Mouse (Mus musculus) limb, embryonic 10.5 days (tissue): ENCODE measurements around the gene Fam161b. TPM values are rescaled to one million over a fixed set of nuclear protein-coding genes. Genes with fewer than 3 reads are reported as not detected.

Experiments used
- DNase-seq: peaks from one replicate; pipeline ENCODE4 v3.0.0-alpha.2; 2017; ENCODE audit warnings: low spot score
- H3K27ac ChIP-seq: fragments of 300-500 bp; sonication (generic); 2 replicates; pipeline ENCODE4 v1.5.1; 2016; ENCODE audit warnings: mild to moderate bottlenecking
- H3K27me3 ChIP-seq: fragments of 300-500 bp; sonication (generic); 2 replicates; pipeline ENCODE4 v1.6.1; 2016; ENCODE audit warnings: low read depth, mild to moderate bottlenecking; ENCODE audit not compliant: poor library complexity, severe bottlenecking
- H3K36me3 ChIP-seq: fragments of 300-500 bp; sonication (generic); 2 replicates; pipeline ENCODE4 v1.6.1; 2016; ENCODE audit warnings: mild to moderate bottlenecking, moderate library complexity
- H3K4me1 ChIP-seq: fragments of 300-500 bp; sonication (generic); 2 replicates; pipeline ENCODE4 v1.6.1; 2016
- H3K4me3 ChIP-seq: fragments of 300-500 bp; sonication (generic); 2 replicates; pipeline ENCODE4 v1.5.1; 2016; ENCODE audit warnings: mild to moderate bottlenecking, moderate library complexity
- H3K9me3 ChIP-seq: fragments of 300-500 bp; sonication (generic); replicated peaks from 2 replicates; pipeline ENCODE4 v1.6.1; 2016; ENCODE audit warnings: mild to moderate bottlenecking
- WGBS: fragments of 180-500 bp; shearing (Covaris S2); methylation state at CpG from one replicate; pipeline ENCODE4 v1.1.7; 2016; 5-methylcytosine and 5-hydroxymethylcytosine counted together
- polyA plus RNA-seq: library from polyadenylated mRNA; unstranded; fragments of >200 nt; fragmentation: Nextera tagmentation; extraction: Ambion mirVana; gene quantifications from 2 replicates; pipeline ENCODE4 v1.2.1, GENCODE M21; 2016

The Fam161b gene
- polyA plus RNA-seq, 1 experiment from 2014 or later: 3.7 TPM

- H3K27me3 ChIP-seq: no peaks in the 10 kb centered on the region
- WGBS: 91% methylated on average over 14 of the region's 14 CpGs
- DNase-seq: no peak
- no peak overlapping the region for H3K4me3 ChIP-seq
- no peaks in the 10 kb centered on the region for H3K9me3 ChIP-seq
- no peaks in the 10 kb centered on the region for H3K36me3 ChIP-seq
- peaks cover 2% of the 10 kb centered on the region; the same call in 1 of the 2 replicates for H3K4me1 ChIP-seq
- H3K27ac ChIP-seq: no peak overlapping the region
Measured at GRCm38 (mm10) chr12:84396947-84397679, 35.5 kb upstream of the Fam161b start.

DNA sequence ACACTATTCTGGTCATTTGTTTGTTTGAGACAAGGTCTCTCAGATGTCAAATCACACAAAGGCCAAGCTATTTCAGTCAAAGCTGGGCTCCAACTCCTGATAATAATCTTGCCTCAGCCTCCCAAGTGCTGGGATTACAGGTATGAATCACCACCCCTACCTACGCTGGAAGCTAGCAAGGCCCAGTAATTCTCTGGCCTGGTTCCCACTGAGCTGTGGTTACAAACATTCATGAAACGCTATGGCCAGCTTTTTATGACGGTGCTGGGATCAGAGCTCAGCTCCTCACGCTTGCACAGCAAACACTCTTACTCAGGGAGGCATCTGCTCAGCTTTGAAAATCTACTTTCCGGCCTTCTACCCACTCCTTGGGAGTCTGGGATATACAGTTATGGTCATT, 32.2 kb upstream of the Fam161b start:
- H3K4me1 ChIP-seq: no peaks in the 10 kb centered on the region
- no peak overlapping the region for H3K4me3 ChIP-seq
- H3K27me3 ChIP-seq: no peaks in the 10 kb centered on the region
- WGBS: 89% methylated on average over 5 of the region's 5 CpGs
- H3K36me3 ChIP-seq: no peaks in the 10 kb centered on the region
- H3K27ac ChIP-seq: no peak overlapping the region
- no peaks in the 10 kb centered on the region for H3K9me3 ChIP-seq
- no peak for DNase-seq

DNA sequence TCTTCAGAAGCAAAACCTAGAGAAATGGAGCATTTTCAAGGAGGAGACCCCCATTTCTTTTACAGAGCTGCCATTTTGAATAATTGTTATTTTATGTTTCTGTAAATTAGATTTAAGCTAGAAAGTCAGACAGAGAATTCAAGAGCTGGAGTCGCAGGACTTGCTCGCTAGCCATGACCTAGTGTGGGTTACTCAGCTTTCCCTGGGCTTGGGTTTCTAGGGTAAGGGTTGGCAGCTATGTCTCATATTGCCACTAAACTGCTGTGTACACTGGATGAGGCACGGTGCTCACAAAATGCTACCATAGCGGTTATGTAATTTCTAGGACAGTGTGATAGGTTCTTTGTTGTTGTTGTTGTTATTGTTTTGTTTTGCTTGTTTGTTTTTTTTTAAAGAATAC, 31.0 kb upstream of the Fam161b start:
- Histone ChIP-seq H3K9me3 (no peaks in the 10 kb centered on the region), H3K36me3 (no peaks in the 10 kb centered on the region), H3K4me3 (no peak overlapping the region), H3K4me1 (no peaks in the 10 kb centered on the region), H3K27ac (no peak overlapping the region), H3K27me3 (no peaks in the 10 kb centered on the region)
- WGBS: 98% methylated on average over 4 of the region's 4 CpGs
- DNase-seq: no peak

DNA sequence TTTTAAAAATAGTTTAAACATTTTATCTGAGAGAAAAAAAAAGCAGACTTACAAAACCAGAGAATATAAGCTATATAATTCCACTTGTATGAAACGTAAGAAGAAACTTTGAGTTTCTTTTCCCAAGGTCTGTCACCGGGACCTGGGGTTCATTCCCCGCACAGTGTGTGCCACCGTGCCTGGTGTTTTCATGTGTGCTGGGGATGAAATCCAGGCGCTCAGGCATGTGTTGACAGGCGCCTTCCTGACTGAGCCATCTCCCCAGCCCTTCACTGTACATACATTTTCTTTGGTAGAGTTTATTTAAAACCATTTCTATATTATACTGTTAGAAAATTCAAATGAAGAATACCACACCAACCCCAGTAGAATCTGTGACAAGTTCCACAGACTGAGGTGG, 28.7 kb upstream of the Fam161b start:
- no peaks in the 10 kb centered on the region for H3K36me3 ChIP-seq
- no peak overlapping the region for H3K4me3 ChIP-seq
- no peaks in the 10 kb centered on the region for H3K4me1 ChIP-seq
- H3K27me3 ChIP-seq: no peaks in the 10 kb centered on the region
- no peaks in the 10 kb centered on the region for H3K9me3 ChIP-seq
- peak; percentile 41 for DNase-seq
- WGBS: 77% methylated on average over 6 of the region's 6 CpGs
- no peak overlapping the region for H3K27ac ChIP-seq

GRCm38 (mm10) chr12:84388774-84389400, 27.3 kb upstream of the Fam161b start:
- Histone ChIP-seq H3K9me3 (no peaks in the 10 kb centered on the region), H3K4me3 (no peak overlapping the region), H3K27ac (no peak overlapping the region), H3K27me3 (no peaks in the 10 kb centered on the region), H3K36me3 (no peaks in the 10 kb centered on the region), H3K4me1 (no peaks in the 10 kb centered on the region)
- WGBS: 74% methylated on average over 14 of the region's 14 CpGs
- DNase-seq: no peak

GRCm38 (mm10) chr12:84388097-84388496, 26.5 kb upstream of the Fam161b start:
- no peaks in the 10 kb centered on the region for H3K4me1 ChIP-seq
- no peak for DNase-seq
- H3K27ac ChIP-seq: no peak overlapping the region
- H3K4me3 ChIP-seq: no peak overlapping the region
- H3K36me3 ChIP-seq: no peaks in the 10 kb centered on the region
- no peaks in the 10 kb centered on the region for H3K27me3 ChIP-seq
- WGBS: 94% methylated on average over 8 of the region's 8 CpGs
- no peaks in the 10 kb centered on the region for H3K9me3 ChIP-seq

DNA sequence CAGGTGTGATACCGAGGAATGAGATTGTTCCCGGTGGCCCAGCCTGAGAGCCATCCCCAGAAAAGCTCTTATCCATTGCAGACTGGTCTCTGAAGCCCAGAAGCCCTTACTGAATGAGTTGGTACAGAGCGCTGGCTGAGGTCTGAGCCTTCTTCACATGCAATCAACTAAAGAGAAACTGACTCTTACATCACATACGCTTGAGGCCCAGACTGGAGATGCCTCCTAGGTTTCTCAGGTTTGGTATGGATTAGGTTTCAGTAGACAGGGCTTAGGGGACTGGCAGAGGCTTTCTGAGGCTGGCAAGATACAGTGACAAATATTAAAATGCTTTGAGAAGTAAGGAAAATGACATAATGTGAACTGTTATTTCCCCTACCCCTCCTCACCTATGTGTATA, 23.8 kb upstream of the Fam161b start:
- no peaks in the 10 kb centered on the region for H3K4me1 ChIP-seq
- whole genome bisulfite sequencing: 95% methylated on average over 4 of the region's 4 CpGs
- DNase-seq: no peak
- H3K27me3 ChIP-seq: no peaks in the 10 kb centered on the region
- no peak overlapping the region for H3K27ac ChIP-seq
- no peak overlapping the region for H3K4me3 ChIP-seq
- H3K9me3 ChIP-seq: no peaks in the 10 kb centered on the region
- H3K36me3 ChIP-seq: no peaks in the 10 kb centered on the region

DNA sequence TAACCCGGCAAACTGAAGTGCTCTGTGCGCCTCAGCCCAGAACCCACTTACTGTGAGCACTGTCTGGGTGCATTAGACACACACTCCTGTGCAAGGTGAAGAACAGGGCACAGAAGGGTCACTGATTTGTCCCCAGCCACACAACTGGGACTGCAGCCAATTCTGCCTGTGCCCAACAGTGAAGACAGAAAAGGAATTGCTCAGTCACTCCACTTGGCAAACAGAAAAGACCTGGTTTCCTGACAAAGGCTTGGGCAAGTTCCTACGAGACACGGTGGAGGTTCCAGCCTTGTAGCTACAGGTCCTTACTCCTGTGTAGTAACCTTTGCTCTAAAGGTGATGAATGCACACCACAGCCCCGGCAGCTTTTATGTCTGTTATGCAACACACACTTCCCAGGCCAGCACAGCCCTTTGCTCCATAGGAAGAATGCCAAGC, 23.0 kb upstream of the Fam161b start:
- H3K27me3 ChIP-seq: no peaks in the 10 kb centered on the region
- 86% methylated on average over 5 of the region's 5 CpGs for WGBS
- no peaks in the 10 kb centered on the region for H3K9me3 ChIP-seq
- no peaks in the 10 kb centered on the region for H3K36me3 ChIP-seq
- H3K27ac ChIP-seq: no peak overlapping the region
- no peaks in the 10 kb centered on the region for H3K4me1 ChIP-seq
- no peak for DNase-seq
- no peak overlapping the region for H3K4me3 ChIP-seq

DNA sequence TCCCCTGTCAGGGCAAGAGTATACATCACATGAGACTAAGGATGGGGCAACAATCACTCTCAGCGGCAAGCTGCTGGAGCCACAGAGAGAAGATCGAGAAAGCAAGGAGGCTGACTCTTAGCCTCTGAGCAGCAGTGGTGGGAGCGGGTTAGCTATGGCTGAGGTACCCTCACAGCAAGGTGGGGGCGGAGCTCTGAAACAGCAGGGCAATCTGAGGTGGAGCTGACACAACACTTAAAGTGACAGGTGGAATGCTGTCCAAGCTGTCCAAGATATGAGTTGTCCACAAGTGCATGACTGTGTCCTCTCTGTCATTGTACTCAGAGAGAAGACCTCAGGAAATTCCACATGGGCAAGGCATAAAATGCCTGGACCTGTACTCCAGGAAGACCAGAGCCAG, 20.7 kb upstream of the Fam161b start:
- no peak overlapping the region for H3K27ac ChIP-seq
- no peaks in the 10 kb centered on the region for H3K36me3 ChIP-seq
- H3K27me3 ChIP-seq: no peaks in the 10 kb centered on the region
- no peak overlapping the region for H3K4me3 ChIP-seq
- H3K9me3 ChIP-seq: no peaks in the 10 kb centered on the region
- 85% methylated on average over 4 of the region's 4 CpGs for WGBS
- H3K4me1 ChIP-seq: no peaks in the 10 kb centered on the region
- DNase-seq: no peak

DNA sequence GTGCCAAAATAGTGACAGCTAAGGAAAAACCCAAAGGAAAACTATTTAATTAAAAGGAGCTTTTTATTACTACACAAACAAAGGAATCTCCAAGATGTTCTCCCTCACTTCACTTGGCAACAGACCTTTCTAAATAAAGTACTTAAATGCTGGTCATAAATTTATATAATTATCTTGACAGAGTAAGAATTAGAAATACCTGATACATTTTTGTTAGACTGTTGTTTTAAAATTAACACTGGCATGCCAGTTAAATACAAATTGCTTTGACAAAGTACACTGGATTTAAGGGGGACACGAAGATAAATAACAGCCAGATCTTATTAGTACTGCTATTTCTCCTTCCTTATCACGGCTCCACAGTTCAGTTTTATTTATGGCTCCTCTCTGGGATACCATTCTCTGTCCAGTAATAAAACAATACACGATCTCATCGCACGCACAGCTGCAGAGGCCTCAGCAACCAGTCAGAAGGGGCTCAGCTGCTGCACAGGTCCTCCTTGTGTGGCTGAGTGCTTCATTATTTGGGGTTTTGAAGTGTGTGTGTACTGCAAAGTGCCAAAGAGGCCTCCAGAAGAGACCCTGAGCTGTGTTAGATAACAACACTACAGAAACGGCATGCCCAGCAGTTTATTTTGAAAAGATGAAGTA, 12.3 kb upstream of the Fam161b start:
- H3K27ac ChIP-seq: no peak overlapping the region
- H3K4me1 ChIP-seq: no peaks in the 10 kb centered on the region
- H3K36me3 ChIP-seq: peaks cover 62% of the 10 kb centered on the region
- no peak for DNase-seq
- no peaks in the 10 kb centered on the region for H3K9me3 ChIP-seq
- H3K27me3 ChIP-seq: no peaks in the 10 kb centered on the region
- no peak overlapping the region for H3K4me3 ChIP-seq
- WGBS: 92% methylated on average over 6 of the region's 6 CpGs

- WGBS: 94% methylated on average over 5 of the region's 5 CpGs
- no peaks in the 10 kb centered on the region for H3K9me3 ChIP-seq
- no peak for DNase-seq
- H3K27ac ChIP-seq: no peak overlapping the region
- no peak overlapping the region for H3K4me3 ChIP-seq
- no peaks in the 10 kb centered on the region for H3K27me3 ChIP-seq
- no peaks in the 10 kb centered on the region for H3K4me1 ChIP-seq
- peaks cover 83% of the 10 kb centered on the region for H3K36me3 ChIP-seq
Measured at GRCm38 (mm10) chr12:84371647-84372046, 10.0 kb upstream of the Fam161b start.

DNA sequence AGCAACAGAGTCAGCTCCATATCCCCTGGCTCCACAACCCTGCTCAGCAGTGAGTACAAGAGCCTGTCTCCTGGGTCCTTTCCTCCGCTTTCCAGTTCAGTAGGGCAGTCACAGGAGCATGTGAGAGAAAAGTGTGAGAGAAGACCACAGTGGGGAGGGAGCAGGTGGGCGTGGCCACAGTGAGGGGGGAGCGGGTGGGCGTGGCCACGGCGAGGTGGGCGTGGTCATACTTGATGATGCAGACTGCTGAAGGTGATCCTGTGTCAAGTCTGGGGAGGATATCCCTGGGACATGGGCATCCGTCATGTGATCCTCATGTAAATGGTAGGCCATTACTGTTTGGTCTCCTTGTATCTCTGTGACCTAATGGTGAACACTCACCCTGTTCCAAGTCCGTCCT, 5.3 kb upstream of the Fam161b start:
- H3K4me1 ChIP-seq: peaks cover 12% of the 10 kb centered on the region
- no peaks in the 10 kb centered on the region for H3K9me3 ChIP-seq
- H3K36me3 ChIP-seq: peaks cover 51% of the 10 kb centered on the region
- no peak for DNase-seq
- no peaks in the 10 kb centered on the region for H3K27me3 ChIP-seq
- H3K4me3 ChIP-seq: no peak overlapping the region
- no peak overlapping the region for H3K27ac ChIP-seq
- 60% methylated on average over 9 of the region's 9 CpGs for WGBS

DNA sequence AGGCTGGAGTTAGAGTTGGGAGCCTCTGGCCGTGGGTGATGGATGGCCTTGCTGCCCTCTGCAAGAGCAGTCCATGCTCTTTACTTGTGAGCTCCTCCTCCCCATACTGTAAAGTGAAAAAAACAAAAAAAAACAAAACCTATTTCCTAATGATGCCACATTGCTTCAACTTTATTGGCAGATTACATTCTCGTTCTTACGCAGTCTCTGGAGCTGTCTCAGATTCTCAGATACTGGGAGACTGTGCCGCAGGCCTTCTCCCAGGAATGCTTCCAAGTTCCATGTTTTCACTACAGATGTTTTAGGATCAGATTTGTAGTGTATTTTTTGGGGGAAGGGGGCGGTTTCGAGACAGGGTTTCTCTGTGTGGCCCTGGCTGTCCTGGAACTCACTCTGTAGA, 3.5 kb upstream of the Fam161b start:
- WGBS: 95% methylated on average over 6 of the region's 6 CpGs
- H3K4me1 ChIP-seq: peaks cover 16% of the 10 kb centered on the region
- no peaks in the 10 kb centered on the region for H3K27me3 ChIP-seq
- no peak overlapping the region for H3K4me3 ChIP-seq
- no peak for DNase-seq
- H3K36me3 ChIP-seq: peaks cover 33% of the 10 kb centered on the region
- no peaks in the 10 kb centered on the region for H3K9me3 ChIP-seq
- H3K27ac ChIP-seq: no peak overlapping the region
